Mouse (Mus musculus): ENCODE results near the gene Mansc1. TPM values are rescaled to one million over a fixed set of nuclear protein-coding genes. Genes with fewer than 3 reads are reported as not detected.
"Not testable (repeated sequence)": the region's sequence is repeated elsewhere in the genome, so short reads cannot be mapped to it uniquely, and the experiment has no call there.

Mansc1 gene
- 0.87 and 1.3 TPM in 2 replicates for polyA plus RNA-seq (2014; fragmentation: Nextera tagmentation; extraction: Ambion mirVana)

- Histone ChIP-seq H3K4me1 (ENCODE audit: control insufficient read depth, insufficient read depth, low read length) (no peaks in the 10 kb centered on the region; the same call in none of the 2 replicates), H3K36me3 (ENCODE audit: control insufficient read depth, insufficient read depth, low read length) (no peaks in the 10 kb centered on the region), H3K9me3 (ENCODE audit: control insufficient read depth, low read length) (no peaks in the 10 kb centered on the region), H3K9ac (ENCODE audit: low read length) (peak within 1 kb of the TSS; percentile 64), H3K27me3 (ENCODE audit: control insufficient read depth, insufficient read depth, low read length) (peaks cover 8% of the 10 kb centered on the region), H3K4me3 (ENCODE audit: low read depth, low read length) (peak within 1 kb of the TSS; percentile 49), H3K27ac (ENCODE audit: low read depth, low read length) (no peak within 1 kb of the TSS), H3K4me2 (peak within 1 kb of the TSS; percentile 88)
- 1% methylated on average over 46 of the region's 46 CpGs for WGBS
- ATAC-seq (ENCODE audit: low FRiP score) (peak; percentile 66), DNase-seq (ENCODE audit: low spot score, missing footprints) (peak; percentile 94)
These were observed at the start of gene Mansc1 for GRCm38 (mm10) chr6:134631947-134632687. Mansc1 (minus strand) TSS chr6:134632488.

GRCm38 (mm10) chr6:134679330-134679729 lies 47.0 kb upstream of the Mansc1 start:
- H3K9ac ChIP-seq (ENCODE audit: low read length); H3K36me3 ChIP-seq (ENCODE audit: control insufficient read depth, insufficient read depth, low read length); H3K27ac ChIP-seq (ENCODE audit: low read depth, low read length); DNase-seq (ENCODE audit: low spot score, missing footprints); H3K27me3 ChIP-seq (ENCODE audit: control insufficient read depth, insufficient read depth, low read length); H3K4me3 ChIP-seq (ENCODE audit: low read depth, low read length); H3K4me1 ChIP-seq (ENCODE audit: control insufficient read depth, insufficient read depth, low read length); H3K9me3 ChIP-seq (ENCODE audit: control insufficient read depth, low read length); ATAC-seq (ENCODE audit: low FRiP score); H3K4me2 ChIP-seq: not testable (repeated sequence)
- WGBS: 86% methylated on average over 4 of the region's 4 CpGs

- Histone ChIP-seq H3K27ac (ENCODE audit: low read depth, low read length) (no peak overlapping the region), H3K9ac (ENCODE audit: low read length) (no peak overlapping the region), H3K9me3 (ENCODE audit: control insufficient read depth, low read length) (no peaks in the 10 kb centered on the region), H3K4me3 (ENCODE audit: low read depth, low read length) (no peak overlapping the region), H3K27me3 (ENCODE audit: control insufficient read depth, insufficient read depth, low read length) (no peaks in the 10 kb centered on the region), H3K4me2 (no peak overlapping the region), H3K36me3 (ENCODE audit: control insufficient read depth, insufficient read depth, low read length) (no peaks in the 10 kb centered on the region), H3K4me1 (ENCODE audit: control insufficient read depth, insufficient read depth, low read length) (no peaks in the 10 kb centered on the region)
- WGBS: 78% methylated on average over 3 of the region's 3 CpGs
- ATAC-seq (ENCODE audit: low FRiP score) (no peak), DNase-seq (ENCODE audit: low spot score, missing footprints) (no peak)
These were observed 45.7 kb upstream of the Mansc1 start for GRCm38 (mm10) chr6:134678037-134678436.

- Histone ChIP-seq H3K4me1 (ENCODE audit: control insufficient read depth, insufficient read depth, low read length) (no peaks in the 10 kb centered on the region), H3K27ac (ENCODE audit: low read depth, low read length) (no peak overlapping the region), H3K4me2 (no peak overlapping the region), H3K36me3 (ENCODE audit: control insufficient read depth, insufficient read depth, low read length) (no peaks in the 10 kb centered on the region), H3K27me3 (ENCODE audit: control insufficient read depth, insufficient read depth, low read length) (no peaks in the 10 kb centered on the region), H3K4me3 (ENCODE audit: low read depth, low read length) (no peak overlapping the region), H3K9ac (ENCODE audit: low read length) (no peak overlapping the region), H3K9me3 (ENCODE audit: control insufficient read depth, low read length) (no peaks in the 10 kb centered on the region)
- 88% methylated on average over 4 of the region's 4 CpGs for WGBS
- DNase-seq (ENCODE audit: low spot score, missing footprints): no peak
- no peak for ATAC-seq (ENCODE audit: low FRiP score)
These were observed 45.2 kb upstream of the Mansc1 start for GRCm38 (mm10) chr6:134677504-134677903.

DNA sequence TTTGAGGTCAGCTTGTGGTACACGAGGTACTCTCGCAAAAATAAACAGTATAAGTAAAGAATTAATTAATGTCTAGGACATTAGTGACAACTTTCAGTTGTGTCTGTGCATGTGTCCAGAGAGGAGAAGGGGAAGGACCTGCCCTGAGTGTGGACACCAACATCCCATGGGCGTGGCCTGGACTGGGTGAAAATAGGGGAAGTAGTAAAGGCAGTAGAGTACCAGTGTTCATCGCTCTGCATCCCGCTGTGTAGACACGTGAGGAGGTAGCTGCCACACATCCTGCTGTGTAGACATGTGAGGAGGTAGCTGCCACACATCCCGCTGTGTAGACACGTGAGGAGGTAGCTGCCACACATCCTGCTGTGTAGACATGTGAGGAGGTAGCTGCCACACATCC lies 41.4 kb upstream of the Mansc1 start:
- not testable (repeated sequence) for DNase-seq (ENCODE audit: low spot score, missing footprints); H3K4me2 ChIP-seq; ATAC-seq (ENCODE audit: low FRiP score); H3K27me3 ChIP-seq (ENCODE audit: control insufficient read depth, insufficient read depth, low read length); H3K36me3 ChIP-seq (ENCODE audit: control insufficient read depth, insufficient read depth, low read length); H3K27ac ChIP-seq (ENCODE audit: low read depth, low read length); H3K9me3 ChIP-seq (ENCODE audit: control insufficient read depth, low read length); H3K4me1 ChIP-seq (ENCODE audit: control insufficient read depth, insufficient read depth, low read length); H3K4me3 ChIP-seq (ENCODE audit: low read depth, low read length); H3K9ac ChIP-seq (ENCODE audit: low read length)
- WGBS: 91% methylated on average over 8 of the region's 8 CpGs

GRCm38 (mm10) chr6:134670881-134671411 lies 38.7 kb upstream of the Mansc1 start:
- no peaks in the 10 kb centered on the region for H3K9me3 ChIP-seq (ENCODE audit: control insufficient read depth, low read length)
- ATAC-seq (ENCODE audit: low FRiP score) (no peak), DNase-seq (ENCODE audit: low spot score, missing footprints) (peak; percentile 78)
- no peaks in the 10 kb centered on the region for H3K27me3 ChIP-seq (ENCODE audit: control insufficient read depth, insufficient read depth, low read length)
- no peak overlapping the region for H3K27ac ChIP-seq (ENCODE audit: low read depth, low read length)
- H3K4me2 ChIP-seq: no peak overlapping the region
- WGBS: 64% methylated on average over 4 of the region's 4 CpGs
- H3K4me3 ChIP-seq (ENCODE audit: low read depth, low read length): no peak overlapping the region
- no peaks in the 10 kb centered on the region for H3K4me1 ChIP-seq (ENCODE audit: control insufficient read depth, insufficient read depth, low read length)
- H3K36me3 ChIP-seq (ENCODE audit: control insufficient read depth, insufficient read depth, low read length): no peaks in the 10 kb centered on the region
- H3K9ac ChIP-seq (ENCODE audit: low read length): no peak overlapping the region

DNA sequence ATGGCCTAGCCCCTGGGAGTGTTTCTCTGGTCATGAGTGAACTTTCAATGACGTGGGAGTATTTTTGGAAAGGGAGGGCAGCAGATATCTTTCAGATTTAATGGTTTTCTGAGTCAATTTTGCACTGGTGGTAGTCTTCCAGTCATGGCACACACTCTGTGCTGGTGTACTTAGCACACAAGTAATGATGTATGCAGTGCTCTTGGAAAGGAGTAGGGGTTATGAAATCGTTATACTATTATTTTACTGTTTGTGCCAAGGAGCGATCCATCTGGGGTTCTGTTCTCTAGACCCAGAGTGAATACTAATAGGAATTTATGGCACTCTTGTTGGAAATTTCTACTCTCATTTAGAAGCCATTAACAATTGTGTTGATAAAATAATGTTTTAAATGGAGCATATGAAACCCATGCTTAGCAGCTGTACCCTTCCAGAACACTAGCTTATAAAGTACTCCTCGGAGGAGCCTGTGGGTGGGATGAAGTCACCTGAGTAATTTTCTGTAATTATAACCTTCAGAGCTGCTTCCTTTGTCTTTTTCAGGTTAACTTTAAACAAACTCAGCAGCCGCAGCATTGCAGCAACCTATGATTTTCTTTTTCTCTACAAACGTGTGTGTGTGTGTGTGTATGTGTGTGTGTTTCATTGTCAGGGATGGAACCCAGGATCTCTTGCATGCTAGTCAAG lies 37.0 kb upstream of the Mansc1 start:
- 86% methylated on average over 6 of the region's 6 CpGs for WGBS
- DNase-seq (ENCODE audit: low spot score, missing footprints): no peak
- Histone ChIP-seq H3K4me1 (ENCODE audit: control insufficient read depth, insufficient read depth, low read length) (no peaks in the 10 kb centered on the region), H3K36me3 (ENCODE audit: control insufficient read depth, insufficient read depth, low read length) (no peaks in the 10 kb centered on the region), H3K27ac (ENCODE audit: low read depth, low read length) (no peak overlapping the region), H3K9me3 (ENCODE audit: control insufficient read depth, low read length) (no peaks in the 10 kb centered on the region), H3K4me3 (ENCODE audit: low read depth, low read length) (no peak overlapping the region), H3K4me2 (no peak overlapping the region), H3K27me3 (ENCODE audit: control insufficient read depth, insufficient read depth, low read length) (no peaks in the 10 kb centered on the region), H3K9ac (ENCODE audit: low read length) (no peak overlapping the region)
- no peak for ATAC-seq (ENCODE audit: low FRiP score)

GRCm38 (mm10) chr6:134668519-134668918 lies 36.2 kb upstream of the Mansc1 start:
- Histone ChIP-seq H3K27me3 (ENCODE audit: control insufficient read depth, insufficient read depth, low read length) (no peaks in the 10 kb centered on the region), H3K4me3 (ENCODE audit: low read depth, low read length) (no peak overlapping the region), H3K9me3 (ENCODE audit: control insufficient read depth, low read length) (no peaks in the 10 kb centered on the region), H3K36me3 (ENCODE audit: control insufficient read depth, insufficient read depth, low read length) (no peaks in the 10 kb centered on the region), H3K4me2 (no peak overlapping the region), H3K27ac (ENCODE audit: low read depth, low read length) (no peak overlapping the region), H3K4me1 (ENCODE audit: control insufficient read depth, insufficient read depth, low read length) (no peaks in the 10 kb centered on the region), H3K9ac (ENCODE audit: low read length) (no peak overlapping the region)
- ATAC-seq (ENCODE audit: low FRiP score): no peak
- 94% methylated on average over 2 of the region's 2 CpGs for WGBS
- DNase-seq (ENCODE audit: low spot score, missing footprints): no peak

DNA sequence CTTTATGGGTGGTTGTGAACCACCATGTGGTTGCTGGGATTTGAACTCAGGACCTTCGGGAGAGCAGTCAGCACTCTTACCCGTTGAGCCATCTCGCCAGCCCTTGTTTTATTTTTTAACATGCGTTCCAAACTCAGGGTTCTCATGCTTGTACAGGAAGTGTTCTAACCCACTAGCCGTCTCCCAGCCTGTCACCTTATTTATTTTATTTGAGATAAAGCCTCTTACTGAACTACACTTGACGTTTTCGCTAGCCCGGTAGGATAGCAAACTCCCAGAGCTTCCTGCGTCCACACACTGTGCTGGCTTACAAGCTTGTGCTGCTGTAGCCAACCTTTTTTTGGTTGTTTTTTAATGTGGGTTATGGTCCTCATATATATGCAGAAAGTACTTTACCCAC lies 33.5 kb upstream of the Mansc1 start:
- H3K27me3 ChIP-seq (ENCODE audit: control insufficient read depth, insufficient read depth, low read length): no peaks in the 10 kb centered on the region
- DNase-seq (ENCODE audit: low spot score, missing footprints) (no peak), ATAC-seq (ENCODE audit: low FRiP score) (no peak)
- WGBS: 85% methylated on average over 9 of the region's 9 CpGs
- no peak overlapping the region for H3K27ac ChIP-seq (ENCODE audit: low read depth, low read length)
- H3K4me3 ChIP-seq (ENCODE audit: low read depth, low read length): no peak overlapping the region
- H3K4me1 ChIP-seq (ENCODE audit: control insufficient read depth, insufficient read depth, low read length): no peaks in the 10 kb centered on the region
- no peaks in the 10 kb centered on the region for H3K36me3 ChIP-seq (ENCODE audit: control insufficient read depth, insufficient read depth, low read length)
- H3K9ac ChIP-seq (ENCODE audit: low read length): no peak overlapping the region
- H3K9me3 ChIP-seq (ENCODE audit: control insufficient read depth, low read length): no peaks in the 10 kb centered on the region
- no peak overlapping the region for H3K4me2 ChIP-seq

Measured in midbrain, embryonic 11.5 days (tissue).